Mouse (Mus musculus): ENCODE data around the gene Actg1.
"Not testable (repeated sequence)": the region's sequence is repeated elsewhere in the genome, so short reads cannot be mapped to it uniquely, and the experiment has no call there.

Gene Actg1

DNA sequence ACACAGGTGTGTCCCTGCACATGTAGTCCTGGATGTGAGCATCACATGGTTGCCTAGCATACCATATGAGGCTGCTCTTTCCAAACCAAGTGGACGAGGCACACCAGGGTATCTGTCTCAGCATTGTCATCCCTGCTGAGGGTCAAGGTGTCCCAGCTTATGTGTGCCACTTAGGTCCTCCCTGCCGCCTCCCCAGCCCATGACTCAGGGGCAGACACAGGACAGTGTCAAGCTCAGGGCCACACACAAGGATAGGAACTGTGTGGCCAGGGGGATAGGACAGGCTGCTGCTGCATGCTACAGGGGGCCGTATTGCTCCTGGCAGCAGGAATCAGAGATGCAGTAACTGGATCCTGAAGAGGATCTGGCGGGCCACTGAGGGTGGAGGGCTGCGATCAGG lies 12.4 kb upstream of the Actg1 start:
- DNase-seq (ENCODE audit: low read depth, low spot score): no peak

DNA sequence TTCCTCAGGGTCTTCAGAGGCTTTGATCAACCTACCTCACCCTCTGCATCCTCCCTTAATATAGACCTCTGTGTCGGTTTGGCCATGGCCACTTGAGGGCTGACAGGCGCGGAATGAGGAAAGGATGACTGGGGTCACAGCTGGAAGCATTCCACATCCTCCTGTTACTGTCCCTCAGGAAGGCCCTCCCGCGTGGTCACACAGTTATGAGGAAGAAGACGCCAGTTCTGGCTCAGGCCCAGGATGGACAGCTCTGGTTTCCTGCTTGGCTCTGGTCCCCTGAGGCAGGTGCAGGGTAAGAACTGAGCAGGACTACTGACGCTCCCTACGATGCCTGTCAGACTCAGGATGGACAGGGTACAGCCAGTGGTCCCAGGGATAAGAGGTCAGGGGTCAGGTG lies 11.7 kb upstream of the Actg1 start:
- no peak for DNase-seq (ENCODE audit: low read depth, low spot score)

DNA sequence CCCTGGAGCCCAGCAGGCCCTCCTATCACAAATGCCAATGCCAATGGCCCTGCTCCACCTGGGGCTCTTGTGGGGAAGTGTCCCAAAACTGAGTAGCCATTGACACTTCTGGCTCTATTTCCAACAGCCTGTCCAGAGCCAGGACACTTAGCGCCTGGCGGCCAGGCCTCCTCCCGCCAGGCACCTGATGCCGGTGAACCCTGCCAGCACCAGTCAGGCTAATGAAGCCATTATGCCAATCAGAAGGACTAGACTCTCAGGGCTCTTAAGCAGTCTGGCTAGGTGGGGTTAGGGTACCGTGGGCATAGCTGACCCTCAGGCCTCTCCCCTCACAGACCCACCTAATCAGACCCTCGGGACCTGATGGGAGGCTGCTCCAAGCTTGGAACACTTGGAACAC lies 11.0 kb upstream of the Actg1 start:
- no peak for DNase-seq (ENCODE audit: low read depth, low spot score)

DNA sequence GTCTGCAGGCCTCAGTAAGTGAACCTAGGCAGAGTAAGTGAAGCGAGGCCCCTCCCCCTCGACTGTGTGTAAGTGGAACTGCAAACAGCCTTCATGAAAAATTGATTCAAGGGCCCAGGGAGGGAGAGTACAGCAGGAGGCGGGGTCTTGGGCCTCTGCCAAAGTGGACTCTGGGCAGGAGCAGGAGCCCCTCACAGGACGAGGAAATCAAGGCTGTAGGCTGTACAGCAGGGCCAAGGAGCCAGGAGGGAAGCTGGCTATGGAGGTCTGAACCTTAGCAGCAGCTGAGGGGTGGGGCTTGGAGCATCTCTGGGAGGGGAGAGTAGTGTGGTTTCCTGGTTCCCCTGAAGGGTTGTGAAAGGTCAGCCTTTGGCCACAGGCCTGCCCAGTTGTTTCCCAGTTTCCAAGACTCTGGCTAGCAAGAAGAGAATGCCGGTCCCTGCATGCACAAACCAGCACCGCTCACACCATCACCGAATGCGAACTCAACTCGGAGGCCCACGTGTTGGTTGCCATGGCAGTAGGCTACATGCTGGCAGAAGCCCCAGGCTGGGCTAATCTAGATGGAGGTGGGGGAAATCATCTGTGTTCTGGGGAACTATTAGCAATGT lies 9.6 kb upstream of the Actg1 start:
- peak; percentile 68 for DNase-seq (ENCODE audit: low read depth, low spot score)

- DNase-seq (ENCODE audit: low read depth, low spot score): no peak
Measured at GRCm38 (mm10) chr11:120356900-120357299, 8.6 kb upstream of the Actg1 start.

DNA sequence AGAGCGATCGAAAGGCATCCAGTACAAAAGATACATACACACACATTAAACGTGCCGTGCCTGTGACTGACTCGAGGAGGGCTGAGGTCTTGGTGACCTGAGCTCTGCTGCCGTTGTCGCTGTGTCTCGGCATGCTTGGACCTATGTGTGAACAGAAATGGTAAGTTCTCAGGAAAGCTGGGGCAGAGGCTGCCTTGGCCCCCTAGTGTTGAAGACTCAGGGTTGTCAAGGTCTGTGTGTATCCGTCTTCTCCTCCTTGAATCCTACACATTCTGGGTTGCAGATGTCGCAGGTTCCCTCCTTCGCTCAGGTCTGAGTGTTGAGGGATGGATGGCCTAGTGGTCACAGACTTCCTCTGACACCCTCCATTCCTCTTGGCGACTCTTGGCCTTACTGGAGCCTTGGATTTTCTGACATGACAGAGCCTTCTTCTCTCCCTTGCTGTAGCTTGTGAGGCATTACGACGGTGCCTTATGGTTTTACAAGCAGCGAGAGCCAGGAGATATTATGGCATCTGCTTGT lies 8.0 kb upstream of the Actg1 start:
- DNase-seq (ENCODE audit: low read depth, low spot score): no peak

DNA sequence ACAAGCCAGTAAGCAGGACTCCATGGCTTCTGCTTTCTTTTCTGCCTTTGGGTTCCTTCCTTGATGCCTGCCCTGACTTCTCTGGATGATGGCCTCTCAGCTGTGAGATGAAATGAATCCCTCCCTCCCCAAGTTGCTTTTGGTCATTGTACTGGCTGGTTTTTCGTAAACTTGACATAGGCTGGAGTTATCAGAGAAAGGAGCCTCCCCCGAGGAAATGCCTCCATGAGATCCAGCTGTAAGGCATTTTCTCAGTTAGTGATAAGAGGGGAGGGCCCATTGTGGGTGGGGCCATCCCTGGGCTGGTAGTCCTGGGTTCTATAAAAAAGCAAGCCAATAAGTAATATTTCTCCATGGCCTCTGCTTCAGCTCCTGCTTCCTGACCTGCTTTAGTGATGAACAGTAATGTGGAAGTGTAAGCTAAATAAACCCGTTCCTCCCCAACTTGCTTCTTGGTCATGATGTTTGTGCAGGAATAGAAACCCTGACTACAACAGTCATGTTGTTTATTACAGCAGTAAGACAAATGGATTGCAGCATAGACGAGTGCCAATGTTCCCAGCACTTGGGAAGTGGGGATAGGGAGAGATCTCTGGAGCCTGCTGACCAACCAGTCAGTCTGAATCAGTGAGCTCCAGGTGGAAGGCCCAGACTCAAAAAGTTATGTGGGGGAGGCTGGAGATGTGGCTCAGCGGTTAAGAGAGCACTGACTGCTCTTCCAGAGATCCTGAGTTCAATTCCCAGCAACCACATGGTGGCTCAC lies 7.1 kb upstream of the Actg1 start:
- DNase-seq (ENCODE audit: low read depth, low spot score): no peak

GRCm38 (mm10) chr11:120354304-120355276 lies 6.2 kb upstream of the Actg1 start:
- DNase-seq (ENCODE audit: low read depth, low spot score): no peak

DNA sequence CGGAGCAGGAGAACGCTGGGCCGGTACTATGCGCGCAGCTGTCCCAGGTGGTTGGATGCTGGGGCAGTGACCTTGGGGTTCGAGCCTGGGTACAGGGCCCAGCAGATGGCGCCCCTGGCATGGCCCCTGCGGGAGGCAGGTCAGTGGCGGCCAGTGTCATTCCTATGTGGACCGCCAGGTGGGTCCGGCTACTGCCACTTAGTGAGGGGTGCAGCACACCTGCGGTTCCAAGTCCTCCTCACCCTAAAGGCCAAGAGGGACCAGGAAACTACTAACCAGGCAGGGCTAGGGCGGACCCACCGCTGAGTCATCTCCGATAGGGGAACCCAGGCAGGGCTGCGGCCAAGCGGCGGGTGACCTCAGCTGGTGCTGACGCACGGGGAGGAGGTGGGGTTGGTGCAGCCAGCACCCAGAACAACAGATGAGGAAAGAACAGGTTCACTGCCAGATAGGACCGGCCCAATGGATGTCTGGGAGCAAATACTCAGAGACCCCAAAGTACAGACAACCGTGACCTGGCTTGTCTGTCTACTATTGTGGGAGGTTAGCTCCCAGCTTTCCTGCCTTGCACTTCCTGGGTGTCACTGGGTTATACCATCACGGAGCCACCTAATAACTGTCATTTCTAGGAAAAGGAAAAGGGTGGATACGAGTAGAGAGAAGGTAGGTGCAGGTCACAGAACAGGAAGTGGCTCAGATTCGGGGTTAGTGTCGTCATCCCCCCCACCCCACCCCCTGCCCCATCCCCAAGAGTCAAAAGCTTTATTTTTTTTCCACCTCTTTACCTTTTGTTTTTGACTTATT lies 5.4 kb upstream of the Actg1 start:
- DNase-seq (ENCODE audit: low read depth, low spot score): no peak

- DNase-seq (ENCODE audit: low read depth, low spot score): no peak
Measured at GRCm38 (mm10) chr11:120352571-120353290, 4.4 kb upstream of the Actg1 start.

- DNase-seq (ENCODE audit: low read depth, low spot score): not testable (repeated sequence)
Measured at GRCm38 (mm10) chr11:120352093-120352350, 3.7 kb upstream of the Actg1 start.

GRCm38 (mm10) chr11:120351250-120352092 lies 3.1 kb upstream of the Actg1 start:
- no peak for DNase-seq (ENCODE audit: low read depth, low spot score)

DNA sequence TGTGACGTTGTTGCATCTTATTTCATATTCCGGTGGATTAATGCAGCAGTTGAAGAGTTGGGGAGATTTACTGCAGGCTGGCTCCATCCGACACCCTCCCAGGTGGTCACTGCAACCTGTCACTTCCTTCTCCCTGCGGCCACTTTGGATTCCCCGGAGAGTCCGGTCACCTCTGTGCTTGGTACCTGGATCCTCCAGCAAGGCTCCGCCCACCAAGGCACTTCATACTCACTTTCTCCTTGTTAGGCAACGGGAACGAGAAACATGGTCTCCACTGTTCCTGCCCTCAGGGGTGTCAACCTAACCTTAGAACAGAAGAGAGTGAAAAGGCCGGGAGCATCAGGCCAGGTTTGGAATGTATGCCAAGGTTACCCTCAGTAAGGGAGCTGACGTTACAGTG lies 2.4 kb upstream of the Actg1 start:
- no peak for DNase-seq (ENCODE audit: low read depth, low spot score)

- no peak for DNase-seq (ENCODE audit: low read depth, low spot score)
Measured at GRCm38 (mm10) chr11:120349986-120350702, 1.8 kb upstream of the Actg1 start.

GRCm38 (mm10) chr11:120349371-120349985 lies 1.1 kb upstream of the Actg1 start:
- no peak for DNase-seq (ENCODE audit: low read depth, low spot score)

DNA sequence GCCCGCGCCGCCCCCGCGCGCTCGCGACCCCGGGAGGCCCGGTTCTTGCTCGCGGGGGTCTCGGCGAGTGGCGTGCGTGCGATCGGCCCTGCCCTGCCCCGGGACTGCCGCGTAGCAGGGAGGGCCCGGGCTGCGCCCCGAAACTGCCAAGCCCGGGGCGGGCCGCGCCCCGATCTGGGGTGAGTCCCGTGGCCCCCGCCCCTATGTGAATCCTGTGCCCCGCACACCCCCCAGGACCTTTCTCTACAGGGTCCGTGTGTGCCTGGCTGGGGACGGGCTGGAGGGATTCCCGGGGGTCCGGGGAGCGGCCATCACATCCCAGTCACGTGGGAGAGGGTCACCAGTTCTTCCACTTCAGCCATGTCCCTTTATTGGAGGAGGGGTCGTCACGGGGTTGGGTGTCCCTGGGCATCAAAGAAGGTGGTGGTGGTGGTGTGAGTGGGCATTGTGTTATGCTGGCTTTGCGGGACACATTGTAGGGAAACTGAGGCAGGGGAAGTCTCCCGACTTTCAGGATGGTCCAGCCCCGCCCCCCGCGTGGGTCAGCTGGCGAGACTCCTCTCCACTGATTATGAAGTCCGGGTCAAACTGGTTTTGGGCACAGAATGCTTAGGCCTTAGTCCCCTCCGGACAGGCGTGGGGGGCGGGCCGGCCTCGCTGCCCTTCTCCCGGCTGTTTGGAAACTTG lies 485 bp upstream of the Actg1 start:
- no peak for DNase-seq (ENCODE audit: low read depth, low spot score)

DNA sequence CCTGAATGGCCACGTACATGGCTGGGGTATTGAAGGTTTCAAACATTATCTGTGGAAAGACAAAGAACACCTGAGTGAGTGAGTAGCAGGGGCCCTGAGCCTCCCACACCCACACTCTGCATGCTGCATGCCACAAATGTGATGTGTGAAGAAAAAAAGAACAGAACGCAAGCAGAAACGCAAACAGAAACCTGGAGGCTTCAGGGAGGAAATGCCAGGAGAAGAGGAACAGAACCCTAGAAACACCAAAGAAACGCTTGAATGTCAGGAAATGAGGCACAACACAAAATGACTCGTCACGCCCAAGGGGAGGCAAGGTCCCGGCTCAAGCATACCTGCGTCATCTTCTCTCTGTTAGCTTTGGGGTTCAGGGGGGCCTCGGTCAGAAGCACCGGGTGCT lies 1.0 kb downstream of the Actg1 start:
- no peak for DNase-seq (ENCODE audit: low read depth, low spot score)

- not testable (repeated sequence) for DNase-seq (ENCODE audit: low read depth, low spot score)
Measured at GRCm38 (mm10) chr11:120346383-120347034, 1.8 kb downstream of the Actg1 start.

Data from telencephalon, adult 2 months (tissue).